Mouse (Mus musculus) cerebellum, adult 8-10 months (tissue): Measurements from ENCODE around the gene Ceacam2.
A peak's percentile ranks its signal among the peaks of the same experiment; 100 is the strongest.
"Not testable (repeated sequence)": the region's sequence is repeated elsewhere in the genome, so short reads cannot be mapped to it uniquely, and the experiment has no call there.

Experiments used
- DNase-seq: peaks from one replicate; pipeline ENCODE4 v3.0.0; 2022

Ceacam2 gene

DNA sequence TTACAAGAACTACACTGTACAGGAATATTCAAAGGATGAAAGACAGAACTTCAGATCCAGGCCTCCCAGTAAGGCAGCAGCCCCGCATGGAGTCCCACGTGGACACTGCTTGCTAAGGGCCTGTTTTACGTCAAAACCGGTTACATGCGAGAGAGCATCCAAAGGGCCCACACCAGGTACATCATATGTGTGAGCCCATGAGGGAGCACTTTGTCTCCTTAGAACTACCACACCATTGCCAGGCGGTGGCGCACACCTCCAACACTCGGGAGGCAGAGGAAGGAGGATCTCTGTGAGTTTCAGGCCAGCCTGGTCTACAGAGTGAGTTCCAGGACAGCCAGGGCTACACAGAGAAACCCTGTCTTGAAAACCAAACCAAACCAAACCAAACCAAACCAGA, 58.9 kb downstream of the Ceacam2 start:
- DNase-seq: not testable (repeated sequence)

GRCm38 (mm10) chr7:25479440-25479839, 60.2 kb downstream of the Ceacam2 start:
- DNase-seq: peak; percentile 12

GRCm38 (mm10) chr7:25477752-25478093, 61.9 kb downstream of the Ceacam2 start:
- DNase-seq: not testable (repeated sequence)

DNA sequence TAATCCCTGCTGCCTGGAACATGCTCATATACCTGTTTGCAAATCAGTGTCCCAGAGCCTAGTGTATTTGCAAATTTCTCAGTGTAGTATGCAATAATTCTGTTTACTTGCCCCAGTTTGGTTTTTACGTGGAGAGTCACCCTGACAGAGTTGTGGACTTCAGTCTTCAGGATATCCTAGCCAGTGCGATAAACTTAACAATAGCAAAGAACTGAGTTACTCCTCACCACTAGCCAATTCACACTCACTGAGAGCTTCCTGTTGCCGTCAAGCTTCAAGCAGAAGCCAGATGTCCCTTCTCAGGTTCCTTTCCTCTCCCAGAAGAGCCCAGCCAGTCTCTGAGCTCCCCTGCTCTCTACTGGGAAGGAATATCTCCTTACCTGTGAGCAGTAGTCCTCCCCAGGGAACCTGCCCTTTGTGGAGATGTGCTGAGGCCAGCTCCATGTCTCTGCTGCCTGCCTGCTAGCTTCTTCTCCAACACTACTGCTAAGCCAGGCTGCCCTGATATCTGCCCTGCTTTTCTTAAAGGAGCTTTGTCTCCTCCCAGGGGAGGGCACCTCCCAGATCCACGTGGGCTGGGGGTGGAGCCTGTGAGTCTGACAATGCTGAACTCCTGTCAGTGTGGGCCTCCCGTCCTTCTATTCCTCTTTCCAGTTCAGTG, 62.4 kb downstream of the Ceacam2 start, which contains the start of gene Ceacam1:
Ceacam1 (minus strand) TSS at position 513 of the 661 bp plus-strand sequence.
- DNase-seq: not testable (repeated sequence)

DNA sequence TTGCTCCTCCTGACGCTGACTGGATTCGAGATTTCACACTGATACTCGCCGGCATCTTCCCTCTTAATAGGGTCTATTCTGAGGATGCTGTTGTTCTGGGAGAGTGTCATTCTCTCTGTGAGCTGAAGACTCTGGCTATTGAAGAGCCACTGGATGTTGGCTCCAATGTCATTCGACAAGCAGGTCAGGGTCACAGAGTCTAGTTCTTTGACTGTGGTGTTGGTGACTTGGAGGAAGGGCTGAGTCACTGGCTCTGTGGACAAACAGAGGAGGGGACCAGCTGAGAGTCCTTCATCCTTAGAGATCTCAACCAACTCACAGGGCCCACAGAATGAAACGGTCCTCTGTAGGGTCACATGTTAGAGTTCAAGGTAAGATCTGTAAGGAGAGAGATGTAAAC, 67.8 kb downstream of the Ceacam2 start:
- DNase-seq: not testable (repeated sequence)
